8 mouse cellular contexts compared by ENCODE assay signal in genomic region chr3:33142901-33143461, GRCm38 (mm10). TPM values are rescaled to one million over a fixed set of nuclear protein-coding genes. Genes with fewer than 3 reads are reported as not detected.
DNase-seq lines count a peak whose midpoint lies in the region; ATAC-seq lines count a peak whose summit lies in the region.

Gene Pex5l (minus strand): TSS chr3:33143247.

- peak; percentile 95 for ATAC-seq in intestine, embryonic 14.5 days (replicated peaks; ENCODE audit: low FRiP score, low TSS enrichment, low read depth)
- peak; percentile 96 for ATAC-seq in midbrain, embryonic 12.5 days (ENCODE audit: low FRiP score, low read depth)
- ATAC-seq in stomach, embryonic 15.5 days (ENCODE audit: insufficient read depth, low FRiP score, low read depth) = peak; percentile 93

- H3K9ac ChIP-seq in intestine, embryonic 14.5 days (ENCODE audit: low read length) = peak within 1 kb of the TSS; percentile 22; the same call in 1 of the 2 replicates
- H3K9ac ChIP-seq in midbrain, embryonic 12.5 days (replicated peaks) = peak within 1 kb of the TSS; percentile 71
- no peak within 1 kb of the TSS for H3K9ac ChIP-seq in stomach, embryonic 15.5 days

- no peak within 1 kb of the TSS for H3K27ac ChIP-seq in intestine, embryonic 14.5 days (ENCODE audit: low read depth)
- H3K27ac ChIP-seq in midbrain, embryonic 12.5 days (replicated peaks) = peak within 1 kb of the TSS; percentile 49; the same call in 1 of the 2 replicates
- no peak within 1 kb of the TSS for H3K27ac ChIP-seq in stomach, embryonic 15.5 days

- H3K4me3 ChIP-seq in intestine, embryonic 14.5 days (ENCODE audit: low read depth, low read length) = peak within 1 kb of the TSS; percentile 42
- peak within 1 kb of the TSS; percentile 73 for H3K4me3 ChIP-seq in midbrain, embryonic 12.5 days
- peak within 1 kb of the TSS; percentile 59 for H3K4me3 ChIP-seq in stomach, embryonic 15.5 days (replicated peaks)

- DNase-seq in adrenal gland, postnatal 25 days = peak; percentile 66
- peak; percentile 23 to 34 for DNase-seq in cerebellum, postnatal 36 days
- DNase-seq in frontal cortex, postnatal 36 days (ENCODE audit: low spot score in 2 of 2) = peak; percentile 72 to 78
- DNase-seq in intestine, embryonic 14.5 days (ENCODE audit: low spot score) = peak; percentile 82
- peak; percentile 49 to 65 for DNase-seq in left cerebral cortex, adult 9 months (ENCODE audit: low spot score in 2 of 2)
- DNase-seq in natural killer cell, adult 2 months (ENCODE audit: low spot score in 2 of 2) = no peak

- H3K4me2 ChIP-seq in intestine, embryonic 14.5 days (ENCODE audit: low read length) = peak within 1 kb of the TSS; percentile 75
- H3K4me2 ChIP-seq in midbrain, embryonic 12.5 days (replicated peaks) = peak within 1 kb of the TSS; percentile 91
- H3K4me2 ChIP-seq in stomach, embryonic 15.5 days = peak within 1 kb of the TSS; percentile 89

- H3K27me3 ChIP-seq in intestine, embryonic 14.5 days (replicated peaks; ENCODE audit: control insufficient read depth, insufficient read depth, low read length) = peaks cover 15% of the 10 kb centered on the region
- peaks cover 42% of the 10 kb centered on the region for H3K27me3 ChIP-seq in midbrain, embryonic 12.5 days
- peaks cover 10% of the 10 kb centered on the region for H3K27me3 ChIP-seq in stomach, embryonic 15.5 days (replicated peaks)

- H3K4me1 ChIP-seq in intestine, embryonic 14.5 days (replicated peaks; ENCODE audit: control insufficient read depth, insufficient read depth, low read length) = no peaks in the 10 kb centered on the region; the same call in 1 of the 2 replicates
- H3K4me1 ChIP-seq in midbrain, embryonic 12.5 days = peaks cover 13% of the 10 kb centered on the region; the same call in 1 of the 2 replicates
- peaks cover 9% of the 10 kb centered on the region; the same call in 1 of the 2 replicates for H3K4me1 ChIP-seq in stomach, embryonic 15.5 days

- WGBS in intestine, embryonic 14.5 days = under 1% methylated on average over 77 of the region's 88 CpGs
- WGBS in midbrain, embryonic 12.5 days = under 1% methylated on average over 82 of the region's 88 CpGs
- WGBS in stomach, embryonic 15.5 days = under 1% methylated on average over 87 of the region's 88 CpGs

- H3K9me3 ChIP-seq in intestine, embryonic 14.5 days (ENCODE audit: control insufficient read depth, low read length) = no peaks in the 10 kb centered on the region
- no peaks in the 10 kb centered on the region for H3K9me3 ChIP-seq in midbrain, embryonic 12.5 days
- H3K9me3 ChIP-seq in stomach, embryonic 15.5 days = no peaks in the 10 kb centered on the region

- no peaks in the 10 kb centered on the region for H3K36me3 ChIP-seq in intestine, embryonic 14.5 days (ENCODE audit: control insufficient read depth, insufficient read depth, low read length)
- H3K36me3 ChIP-seq in midbrain, embryonic 12.5 days = no peaks in the 10 kb centered on the region
- no peaks in the 10 kb centered on the region for H3K36me3 ChIP-seq in stomach, embryonic 15.5 days

RNA-seq across cellular contexts. Expression of gene Pex5l, which starts in this region (rescaled TPM):
- 1.4 and 1.5 TPM in 2 replicates for total RNA-seq in adrenal gland, postnatal 25 days (2021)
- 0.11 and 0.16 TPM in 2 replicates for polyA plus RNA-seq in intestine, embryonic 14.5 days (2014; fragmentation: Nextera tagmentation; extraction: Ambion mirVana)
- 1.3 and 1.6 TPM in 2 replicates for polyA plus RNA-seq in midbrain, embryonic 12.5 days (2016; fragmentation: Nextera tagmentation; extraction: Ambion mirVana)
- polyA plus RNA-seq in stomach, embryonic 15.5 days (2015; fragmentation: Nextera tagmentation; extraction: Ambion mirVana) = 0.57 and 0.63 TPM in 2 replicates

Comparison
In these comparisons a context has a peak if more than half of its experiments do, and no peak if none do; other contexts are left out.
1. Peak in DNase-seq, ATAC-seq, H3K4me3 ChIP-seq, H3K9ac ChIP-seq and H3K4me2 ChIP-seq in intestine, embryonic 14.5 days; RNA of the gene not detected or under 1 TPM.
2. Peak in ATAC-seq, H3K4me3 ChIP-seq and H3K4me2 ChIP-seq in stomach, embryonic 15.5 days; RNA of the gene not detected or under 1 TPM.
3. DNase-seq: peak in adrenal gland, postnatal 25 days (single experiment), cerebellum, postnatal 36 days (2 of 2), frontal cortex, postnatal 36 days (2 of 2) and left cerebral cortex, adult 9 months (2 of 2); none in natural killer cell, adult 2 months (0 of 2).
4. Peak in every context shown above with its lines, with median percentiles within 50 percentile points of each other: ATAC-seq, H3K4me2 ChIP-seq and H3K4me3 ChIP-seq.